Mouse (Mus musculus) B cell, adult 2 months (primary cell): ENCODE data around the gene Nbeal1.
"Not testable (repeated sequence)": the region's sequence is repeated elsewhere in the genome, so short reads cannot be mapped to it uniquely, and the experiment has no call there.

Source experiments
- DNase-seq, 2 experiments: peaks; one replicate each; pipeline ENCODE4 v3.0.0; 2022

Nbeal1 gene

DNA sequence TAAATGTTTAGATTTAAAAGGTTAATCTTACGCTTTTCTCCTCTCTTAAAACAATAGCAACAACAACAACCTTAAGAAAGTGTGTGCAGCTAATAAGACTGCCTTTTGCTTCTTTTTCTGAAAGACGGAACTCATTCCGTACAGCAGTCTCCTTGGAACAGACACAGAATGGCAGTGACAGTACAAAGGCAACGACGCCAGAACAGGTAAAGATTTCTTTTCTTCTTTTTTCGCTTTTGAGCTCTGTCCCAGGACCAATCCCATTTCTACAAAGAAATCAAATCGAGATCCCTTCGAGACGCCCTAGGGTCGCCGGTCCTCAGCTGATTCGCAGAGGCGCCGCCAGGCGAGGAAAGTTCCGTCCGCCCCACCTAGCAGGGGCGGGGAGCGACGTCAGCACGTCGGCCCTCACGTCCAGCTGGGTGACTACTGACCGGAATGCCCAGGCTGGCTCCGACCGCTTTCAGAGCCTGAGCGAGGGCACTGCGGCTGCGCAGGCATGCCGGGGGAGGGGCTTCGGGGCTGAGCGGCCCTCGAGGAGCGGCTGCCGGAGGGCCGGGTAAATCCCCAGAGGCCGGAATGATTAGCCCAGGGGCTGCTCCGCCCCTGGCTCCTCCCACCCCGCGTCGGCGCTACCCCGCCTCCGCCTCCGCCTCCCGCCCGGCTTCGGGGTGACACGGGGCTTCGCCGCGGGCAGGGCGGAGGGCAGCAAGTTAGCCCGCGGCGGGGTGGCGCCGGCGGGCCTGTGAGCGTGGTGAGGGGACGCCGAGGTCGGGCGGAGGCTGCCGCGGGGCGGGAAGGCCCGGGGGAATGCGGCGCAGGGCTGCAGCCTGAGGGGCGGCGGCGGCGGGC, at the start of gene Nbeal1:
Gene Nbeal1 (plus strand): TSS at position 668 of the 852 bp plus-strand sequence.
- peak; percentile 98 for DNase-seq

- no peak for DNase-seq
Measured at GRCm38 (mm10) chr1:60137346-60137745, 43.1 kb upstream of the Nbeal1 start.

GRCm38 (mm10) chr1:60152700-60153099, 27.7 kb upstream of the Nbeal1 start:
- DNase-seq, result no peak

DNA sequence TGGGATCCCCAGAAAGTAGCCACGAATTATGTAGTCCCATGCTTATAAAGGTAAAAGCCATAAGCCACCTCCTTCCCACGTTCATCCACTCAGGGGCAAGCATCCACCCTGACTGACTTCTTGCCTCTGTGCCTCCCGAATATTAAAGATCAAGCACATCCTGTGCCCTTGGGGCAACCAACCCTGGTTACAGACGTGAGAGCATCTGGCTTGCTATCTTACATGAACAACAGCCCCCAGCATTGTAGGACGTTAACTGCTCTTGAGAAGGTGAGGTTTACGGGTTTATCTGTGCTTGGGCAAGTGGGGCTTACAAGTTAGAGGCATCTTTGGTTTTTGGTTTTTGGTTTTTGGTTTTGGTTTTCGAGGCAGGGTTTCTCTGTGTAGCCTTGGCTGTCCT, 23.7 kb upstream of the Nbeal1 start:
- DNase-seq, result no peak

DNA sequence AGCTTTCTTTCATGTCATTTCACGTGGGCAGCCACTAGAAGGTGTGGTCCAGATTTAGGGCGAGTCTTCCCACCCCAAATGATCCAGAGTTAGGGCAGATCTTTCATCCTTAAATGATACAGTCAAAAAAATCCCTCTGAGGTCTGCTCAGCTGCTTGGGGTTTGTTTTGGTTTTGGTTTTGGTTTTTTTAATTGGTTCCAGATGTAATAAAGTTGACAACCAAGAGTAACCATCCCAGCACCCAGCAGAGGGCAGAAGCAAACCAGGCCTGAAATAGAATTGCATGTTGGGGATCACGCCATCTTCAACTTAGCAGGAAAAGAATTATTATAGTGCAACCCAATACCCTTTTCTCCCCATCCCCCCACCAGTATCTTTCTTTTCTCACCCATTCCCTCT, 22.0 kb upstream of the Nbeal1 start:
- peak; percentile 62 to 69 for DNase-seq

GRCm38 (mm10) chr1:60163676-60164075, 16.7 kb upstream of the Nbeal1 start:
- DNase-seq, result no peak

- no peak for DNase-seq
Measured at GRCm38 (mm10) chr1:60169626-60170025, 10.8 kb upstream of the Nbeal1 start.

GRCm38 (mm10) chr1:60170251-60170650, 10.1 kb upstream of the Nbeal1 start:
- no peak for DNase-seq

GRCm38 (mm10) chr1:60173119-60173518, 7.3 kb upstream of the Nbeal1 start:
- DNase-seq, result no peak

DNA sequence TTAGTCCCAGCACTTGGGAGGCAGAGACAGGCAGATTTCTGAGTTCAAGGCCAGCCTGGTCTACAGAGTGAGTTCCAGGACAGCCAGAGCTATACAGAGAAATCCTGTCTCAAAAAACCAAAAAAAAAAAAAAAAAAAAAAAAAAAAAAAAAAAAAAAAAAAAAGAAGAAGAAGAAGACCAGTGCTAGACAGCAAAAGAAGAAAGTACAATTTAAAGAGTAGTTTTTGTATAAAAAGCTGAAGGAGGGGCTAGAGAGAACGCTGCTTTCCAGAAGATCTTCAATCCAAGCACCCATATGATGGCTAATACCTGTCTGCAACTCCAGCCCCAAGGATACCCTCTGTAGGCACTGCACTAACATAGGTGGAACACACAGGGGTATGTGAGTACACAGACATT, 2.6 kb upstream of the Nbeal1 start:
- not testable (repeated sequence) for DNase-seq

DNA sequence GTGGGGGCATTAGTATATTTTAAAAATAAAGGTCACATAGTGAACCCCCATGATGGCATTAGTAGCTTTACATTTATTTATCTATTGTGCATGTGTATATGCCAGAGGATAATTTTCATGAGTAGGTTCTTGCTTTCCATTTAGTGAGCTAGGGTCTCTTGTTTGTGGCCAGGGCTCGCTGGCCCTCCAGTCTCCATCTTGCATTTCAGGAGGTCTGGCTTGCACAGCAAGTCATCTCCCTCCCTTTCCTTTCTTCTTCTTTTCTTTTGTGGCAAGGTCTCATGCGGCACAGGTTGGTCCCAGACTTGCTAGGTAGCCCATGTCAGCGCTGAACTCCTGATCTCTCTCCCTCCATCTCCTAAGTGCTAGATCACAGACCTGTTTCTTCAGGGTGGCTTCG, 1.0 kb upstream of the Nbeal1 start:
- DNase-seq, result no peak

DNA sequence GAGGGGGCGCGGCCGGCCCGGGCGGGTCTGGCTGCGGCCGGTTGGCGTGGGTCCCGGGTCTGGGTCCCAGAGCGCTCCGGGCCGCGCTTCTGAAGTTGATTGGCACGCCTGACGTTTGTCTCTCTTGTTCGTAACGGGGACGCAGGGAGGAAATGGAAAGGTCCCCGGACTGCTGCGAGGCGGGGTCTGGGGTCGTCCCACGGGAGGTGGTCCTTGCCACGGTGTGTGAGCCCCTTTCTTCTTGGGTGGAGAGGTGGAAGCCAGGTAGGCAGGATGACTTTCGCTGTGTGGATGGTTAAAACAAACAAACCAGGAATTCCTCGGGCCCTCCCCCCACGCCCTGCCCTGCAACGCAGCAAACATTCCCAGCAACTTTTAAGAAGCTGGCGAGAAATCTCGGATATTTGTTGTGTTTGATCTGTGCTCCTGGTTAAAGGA, 404 bp downstream of the Nbeal1 start:
- no peak for DNase-seq

GRCm38 (mm10) chr1:60188454-60188853, 8.1 kb downstream of the Nbeal1 start:
- DNase-seq, result no peak

DNA sequence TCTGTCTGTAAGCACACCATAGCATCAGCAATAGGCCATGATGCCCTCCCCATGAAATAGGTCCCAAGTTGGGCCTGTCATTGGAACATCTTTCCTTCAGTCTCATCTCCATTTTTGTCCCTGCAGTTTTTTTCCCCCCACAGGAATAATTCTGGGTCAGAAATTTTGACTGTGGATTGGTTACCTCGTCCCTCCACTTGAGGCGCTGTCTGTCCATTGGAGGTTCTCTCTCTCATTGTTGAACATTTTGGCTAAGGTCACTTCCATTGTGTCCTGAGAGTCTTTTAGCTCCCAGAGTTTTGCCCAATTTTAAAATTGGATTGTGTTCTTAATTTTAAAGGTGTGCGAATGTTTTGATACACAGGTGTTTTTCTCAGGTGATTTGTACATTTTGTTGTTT, 16.4 kb downstream of the Nbeal1 start:
- peak in 1 of 2 experiments; percentile 9 for DNase-seq

DNA sequence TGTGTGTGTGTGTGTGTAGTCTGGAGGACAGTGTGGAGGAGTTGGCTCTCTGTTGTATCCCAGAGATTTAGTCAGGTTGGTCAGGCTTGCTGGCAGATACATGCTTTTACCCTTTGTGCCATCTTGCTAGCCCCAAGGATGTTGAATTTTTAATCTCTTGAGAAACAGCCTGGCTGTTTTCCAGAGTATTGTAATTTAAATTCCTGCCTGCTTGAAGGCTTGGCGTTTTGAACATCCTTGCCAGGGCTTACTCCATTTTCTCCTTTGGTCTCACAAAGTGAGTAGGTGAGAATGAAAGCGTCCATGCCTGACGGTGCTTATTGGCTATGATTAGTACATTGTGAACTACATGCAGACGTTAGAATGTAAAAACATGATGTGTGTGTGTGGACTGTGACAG, 18.6 kb downstream of the Nbeal1 start:
- DNase-seq, result no peak

DNA sequence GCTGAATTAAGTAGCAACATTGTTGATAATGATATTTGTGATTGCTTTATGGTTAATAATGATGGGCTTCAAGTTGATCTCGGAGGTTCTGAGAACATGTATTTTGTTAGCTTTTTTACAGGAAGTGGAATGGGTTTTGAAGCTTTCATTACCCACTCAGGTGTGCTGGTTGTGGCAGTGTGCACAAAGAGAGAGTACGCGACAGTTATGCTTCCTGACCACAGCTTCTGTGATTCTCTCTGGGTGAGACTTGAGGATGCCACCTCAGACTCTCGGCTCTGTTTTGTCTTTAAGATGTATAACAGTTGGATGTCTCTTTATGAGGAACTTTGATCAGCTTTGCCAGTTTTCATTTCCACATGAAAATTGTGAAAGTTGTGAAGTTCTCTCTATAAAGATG, 55.9 kb downstream of the Nbeal1 start:
- no peak for DNase-seq

DNA sequence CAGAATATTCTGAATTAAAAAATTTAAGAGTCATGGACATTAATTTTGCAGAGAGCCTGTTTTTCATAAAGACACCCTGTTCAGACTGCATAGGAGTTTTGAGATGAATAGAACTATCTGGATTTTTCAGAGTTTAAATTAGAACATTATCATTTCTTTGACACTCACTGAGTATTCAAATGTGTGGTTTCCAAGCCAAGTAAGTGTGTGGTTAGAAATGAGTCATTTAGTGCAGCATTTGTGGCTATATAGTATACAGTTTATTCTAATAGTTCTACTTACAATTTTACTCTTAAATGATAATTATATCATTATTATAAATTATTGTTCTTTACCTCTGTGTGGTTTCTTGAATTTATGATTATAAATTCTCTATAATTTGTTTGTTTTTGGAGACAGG, 60.0 kb downstream of the Nbeal1 start:
- no peak for DNase-seq

- no peak for DNase-seq
Measured at GRCm38 (mm10) chr1:60268113-60268512, 87.7 kb downstream of the Nbeal1 start.

DNA sequence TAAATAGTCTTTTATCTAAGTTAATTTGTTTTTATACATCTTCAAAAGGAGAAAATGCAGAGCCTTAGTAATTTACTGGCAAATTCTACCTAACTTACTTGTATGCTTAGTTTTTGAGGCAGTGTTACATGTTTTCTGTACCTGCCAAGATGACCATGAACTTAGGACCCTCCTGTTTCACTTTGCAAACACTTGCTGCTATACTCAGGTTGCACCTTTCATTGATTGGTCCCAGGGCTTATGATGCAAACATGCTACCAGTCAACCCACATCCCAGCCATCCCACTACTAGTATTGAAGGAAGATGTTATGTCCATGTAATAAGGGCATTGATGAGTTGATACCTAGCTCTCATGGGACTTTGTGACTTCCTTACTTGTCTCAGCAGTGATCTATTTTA, 88.9 kb downstream of the Nbeal1 start:
- DNase-seq, result no peak

DNA sequence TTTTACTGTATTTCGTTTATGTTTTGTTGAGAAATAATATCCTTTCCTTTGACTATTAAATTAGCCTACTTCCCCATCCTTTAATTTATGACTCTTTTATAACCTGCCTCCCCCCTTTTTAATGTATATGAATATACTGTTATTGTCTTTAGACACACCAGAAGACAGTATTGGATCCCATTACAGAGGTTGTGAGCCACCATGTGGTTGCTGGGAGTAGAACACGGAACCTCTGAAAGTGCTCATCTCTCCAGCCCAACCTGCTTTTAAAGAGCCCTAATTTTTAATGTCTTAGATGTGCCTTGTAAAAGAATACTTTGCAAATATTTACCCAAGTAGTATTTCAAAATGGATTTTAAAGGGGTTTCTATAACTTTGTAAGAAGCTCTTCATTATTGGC, 92.1 kb downstream of the Nbeal1 start:
- peak; percentile 22 to 31 for DNase-seq

- no peak for DNase-seq
Measured at GRCm38 (mm10) chr1:60293921-60294320, 113.5 kb downstream of the Nbeal1 start.

- peak; percentile 85 to 86 for DNase-seq
Measured at GRCm38 (mm10) chr1:60342808-60343629, 162.6 kb downstream of the Nbeal1 start, which contains the start of gene Cyp20a1. Cyp20a1 (plus strand) TSS chr1:60343323.

DNA sequence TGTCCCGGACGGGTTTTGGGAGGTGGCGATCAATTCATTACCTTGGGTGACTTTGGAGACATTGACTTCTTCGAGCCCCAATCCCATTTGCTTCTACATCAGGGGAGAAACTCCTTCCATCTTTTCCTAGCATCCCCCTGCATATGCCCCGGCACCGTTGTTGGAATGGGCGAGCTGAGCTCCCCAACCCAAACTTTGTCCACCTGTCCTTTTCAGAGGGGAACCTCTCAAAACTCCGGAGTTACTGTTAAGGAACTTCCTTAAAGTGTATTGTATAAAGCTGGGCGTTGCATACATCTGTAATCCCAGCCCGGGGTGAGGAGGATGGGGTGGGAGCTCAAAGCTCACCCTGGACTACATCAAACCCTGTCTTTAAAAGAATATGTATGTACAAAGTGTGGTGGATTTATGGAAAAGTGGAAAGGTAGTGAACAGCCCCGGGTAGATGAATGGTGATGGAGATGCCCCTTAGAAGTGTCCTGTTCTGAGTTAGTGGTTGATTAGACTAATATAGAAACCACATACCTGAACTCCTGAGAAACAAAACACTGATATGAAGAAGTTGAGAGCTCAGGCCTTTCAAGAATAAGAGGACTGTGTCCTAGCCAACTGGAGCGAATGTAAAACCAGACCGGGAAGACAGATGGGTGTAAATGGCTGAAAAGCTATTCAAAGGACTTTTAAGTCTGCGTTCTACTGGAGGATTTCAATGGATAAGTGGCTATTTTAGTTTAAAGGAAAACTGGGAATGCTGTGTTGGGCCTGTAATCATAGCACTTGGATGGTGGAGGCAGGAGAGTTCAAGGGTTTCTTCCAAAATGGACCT, 163.4 kb downstream of the Nbeal1 start:
- DNase-seq, result no peak
